Mouse (Mus musculus) bone marrow macrophage, adult 2 months (primary cell): ENCODE measurements around the gene Myl6b. TPM values are rescaled to one million over a fixed set of nuclear protein-coding genes. Genes with fewer than 3 reads are reported as not detected.

Source experiments
- H3K27ac ChIP-seq: 2 replicates; pipeline ENCODE4 v1.5.1; 2012; ENCODE audit warnings: low read depth, low read length; ENCODE audit not compliant: insufficient read depth
- H3K4me1 ChIP-seq: 2 replicates; pipeline ENCODE4 v1.6.1; 2012; ENCODE audit warnings: low read length; ENCODE audit not compliant: control insufficient read depth, insufficient read depth
- H3K4me3 ChIP-seq: 2 replicates; pipeline ENCODE4 v1.5.1; 2012; ENCODE audit warnings: mild to moderate bottlenecking, low read length, moderate library complexity; ENCODE audit not compliant: insufficient read depth
- CTCF ChIP-seq: IDR thresholded peaks from 2 replicates; pipeline ENCODE4 v1.5.1; 2012; ENCODE audit warnings: low read depth, mild to moderate bottlenecking, low read length, moderate library complexity
- POLR2A ChIP-seq: IDR thresholded peaks from 2 replicates; pipeline ENCODE4 v1.6.1; 2012; ENCODE audit warnings: mild to moderate bottlenecking, low read depth, low read length, borderline replicate concordance
- polyA plus RNA-seq: library from polyadenylated mRNA; stranded (reverse); fragments of >200 nt; gene quantifications from 2 replicates; pipeline ENCODE4 v1.2.4, GENCODE M21; 2012; ENCODE audit not compliant: missing spikeins, insufficient read depth, insufficient read length

Gene Myl6b
- polyA plus RNA-seq, 1 experiment, result 3.9 TPM

DNA sequence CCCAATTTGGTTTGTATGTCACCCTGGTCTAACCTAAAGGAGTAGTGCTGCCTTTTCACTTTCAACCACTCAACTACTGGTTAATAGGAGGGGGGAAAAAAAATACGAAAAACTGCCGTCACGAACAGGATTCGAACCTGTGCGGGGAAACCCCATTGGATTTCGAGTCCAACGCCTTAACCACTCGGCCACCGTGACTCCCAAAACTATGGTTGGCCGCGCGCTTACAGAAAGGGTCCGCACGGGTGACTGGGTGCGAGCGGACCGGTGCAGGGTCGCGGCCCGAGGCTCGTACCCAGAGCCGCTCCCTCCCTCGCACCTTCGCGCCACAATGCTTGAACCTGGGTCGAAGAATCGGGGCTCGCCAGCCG is 40.2 kb downstream of the Myl6b start:
- peak overlapping the region; percentile 74 for H3K27ac ChIP-seq
- peak overlapping the region; percentile 81 for H3K4me3 ChIP-seq
- peaks cover 10% of the 10 kb centered on the region for H3K4me1 ChIP-seq
- no peak for TF ChIP-seq POLR2A
- no peak for TF ChIP-seq CTCF

DNA sequence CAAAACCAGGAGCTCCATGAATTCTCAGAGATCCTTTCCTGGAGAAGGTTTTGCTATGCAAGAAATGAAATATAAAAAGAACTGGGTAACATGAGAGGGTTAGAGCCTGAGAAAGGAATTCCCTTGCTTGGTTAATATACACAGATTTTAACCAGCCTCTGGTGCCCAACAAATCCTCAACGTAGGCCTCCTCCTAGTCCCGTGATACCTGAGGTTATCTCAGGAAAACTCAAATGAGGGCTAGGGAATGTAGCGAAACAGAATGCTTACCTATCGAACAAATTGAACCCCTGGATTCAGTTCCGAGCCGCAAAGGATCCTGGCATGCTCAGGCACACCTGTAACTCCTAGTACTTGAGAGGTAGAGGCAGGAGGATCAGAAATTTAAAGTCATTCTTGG is 40.8 kb downstream of the Myl6b start:
- no peak overlapping the region for H3K4me3 ChIP-seq
- no peak for TF ChIP-seq POLR2A
- TF ChIP-seq CTCF, result no peak
- no peak overlapping the region for H3K27ac ChIP-seq
- peaks cover 10% of the 10 kb centered on the region for H3K4me1 ChIP-seq

DNA sequence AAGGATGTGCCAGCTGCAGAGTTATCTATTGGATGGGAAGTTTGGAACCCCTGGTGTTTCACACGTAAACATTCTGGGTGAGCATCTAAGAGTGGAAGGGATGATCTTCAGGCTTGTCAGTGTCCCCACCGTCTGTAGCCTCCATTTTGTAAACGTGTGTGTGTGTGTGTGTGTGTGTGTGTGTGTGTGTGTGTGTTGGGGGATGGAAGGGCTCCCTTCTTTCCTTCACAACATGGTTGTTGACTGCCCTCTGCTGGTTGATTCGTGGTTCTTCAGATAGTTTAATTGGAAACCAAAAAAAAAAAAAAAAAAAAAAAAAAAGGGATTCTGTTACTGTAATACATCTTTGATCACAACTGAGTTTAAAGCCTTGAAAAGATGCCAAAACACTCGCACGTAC is 43.2 kb downstream of the Myl6b start:
- H3K27ac ChIP-seq, result no peak overlapping the region
- TF ChIP-seq CTCF, result 0 out of 2 replicates have a peak, but pooled peaks have one; percentile 17
- no peak for TF ChIP-seq POLR2A
- H3K4me1 ChIP-seq, result peaks cover 6% of the 10 kb centered on the region
- H3K4me3 ChIP-seq, result no peak overlapping the region

- TF ChIP-seq POLR2A, result no peak
- TF ChIP-seq CTCF, result no peak
- no peak overlapping the region for H3K27ac ChIP-seq
- peaks cover 3% of the 10 kb centered on the region for H3K4me1 ChIP-seq
- no peak overlapping the region for H3K4me3 ChIP-seq
Observed at GRCm38 (mm10) chr10:128454471-128454870, 44.0 kb downstream of the Myl6b start.

GRCm38 (mm10) chr10:128451014-128451413 is 47.5 kb downstream of the Myl6b start:
- H3K27ac ChIP-seq, result no peak overlapping the region
- H3K4me3 ChIP-seq, result no peak overlapping the region
- TF ChIP-seq CTCF (no peak), POLR2A (no peak)
- H3K4me1 ChIP-seq, result peaks cover 20% of the 10 kb centered on the region

DNA sequence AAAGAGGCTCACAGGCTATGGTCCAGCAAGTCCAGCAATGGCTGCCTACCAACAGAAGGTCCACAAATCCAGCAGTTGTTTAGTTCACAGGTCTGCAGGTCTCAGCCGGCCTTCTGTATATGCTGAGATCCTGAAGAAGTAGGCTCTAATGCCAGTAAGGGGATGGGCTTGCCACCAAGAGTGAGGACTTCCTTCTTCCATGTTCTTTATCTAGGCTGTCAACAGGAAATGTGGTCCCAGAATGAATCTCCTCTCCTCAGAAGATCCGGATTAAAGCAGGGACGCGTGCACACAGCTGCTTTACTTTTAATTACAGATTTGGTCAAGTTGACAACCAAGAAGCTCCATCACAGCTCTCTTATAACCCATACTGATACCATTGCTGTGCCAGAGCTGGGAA is 53.1 kb downstream of the Myl6b start:
- no peak overlapping the region for H3K4me3 ChIP-seq
- peaks cover 23% of the 10 kb centered on the region for H3K4me1 ChIP-seq
- H3K27ac ChIP-seq, result peak overlapping the region; percentile 19
- TF ChIP-seq CTCF (no peak), POLR2A (no peak)

DNA sequence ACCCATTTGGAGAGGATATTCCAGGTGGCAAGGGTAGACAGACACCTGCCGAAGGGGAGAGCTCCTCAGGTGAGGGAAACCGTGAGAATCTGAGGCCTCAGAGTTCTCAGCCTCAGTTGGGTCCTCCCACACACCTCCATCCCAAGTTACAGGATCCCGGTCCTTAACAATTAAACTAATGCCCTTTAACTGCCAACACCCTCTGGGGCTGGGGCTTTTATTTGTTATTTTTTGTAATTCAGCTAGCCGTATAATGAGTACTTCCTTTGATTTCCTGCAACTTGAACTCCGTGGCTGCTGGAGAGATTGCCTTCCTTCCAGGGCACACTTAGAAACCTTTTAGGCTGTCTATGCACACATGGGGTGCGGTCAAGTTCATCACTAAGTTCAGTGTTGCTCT is 54.1 kb downstream of the Myl6b start:
- TF ChIP-seq POLR2A (no peak), CTCF (no peak)
- Histone ChIP-seq H3K4me1 (peaks cover 25% of the 10 kb centered on the region), H3K4me3 (no peak overlapping the region), H3K27ac (no peak overlapping the region)

Other genes starting within 250 kb of the Myl6b start
- gene Apon, start 244.6 kb downstream of the Myl6b start, polyA plus RNA-seq, result not detected in 2 replicates
- not detected in 2 replicates for gene Apof, start 230.0 kb downstream of the Myl6b start, polyA plus RNA-seq
- 89.6 and 94.6 TPM in 2 replicates for gene Stat2, start 228.1 kb downstream of the Myl6b start, polyA plus RNA-seq
- gene Il23a, start 199.9 kb downstream of the Myl6b start, polyA plus RNA-seq, result not detected in 2 replicates
- 14.3 and 15.2 TPM in 2 replicates for gene Pan2, start 195.3 kb downstream of the Myl6b start, polyA plus RNA-seq
- gene Cnpy2, start 176.2 kb downstream of the Myl6b start, polyA plus RNA-seq, result 78.6 and 82.6 TPM in 2 replicates
- 98.1 and 109 TPM in 2 replicates for gene Cs, start 161.0 kb downstream of the Myl6b start, polyA plus RNA-seq
- 40.6 and 46.1 TPM in 2 replicates for gene Coq10a, start 129.7 kb downstream of the Myl6b start, polyA plus RNA-seq
- gene Ankrd52, start 121.6 kb downstream of the Myl6b start, polyA plus RNA-seq, result 33.1 and 34.8 TPM in 2 replicates
- gene Slc39a5, start 97.5 kb downstream of the Myl6b start, polyA plus RNA-seq, result not detected in 2 replicates
- gene Nabp2, start 87.2 kb downstream of the Myl6b start, polyA plus RNA-seq, result 47.2 and 62.7 TPM in 2 replicates
- 42.6 and 47.6 TPM in 2 replicates for gene Rnf41, start 87.0 kb downstream of the Myl6b start, polyA plus RNA-seq
- 101 and 105 TPM in 2 replicates for gene Smarcc2, start 39.4 kb downstream of the Myl6b start, polyA plus RNA-seq
- 1,186 and 1,257 TPM in 2 replicates for gene Myl6, start 4.5 kb downstream of the Myl6b start, polyA plus RNA-seq
- gene Esyt1, start 27.2 kb upstream of the Myl6b start, polyA plus RNA-seq, result 179 and 197 TPM in 2 replicates
- gene Zc3h10, start 49.1 kb upstream of the Myl6b start, polyA plus RNA-seq, result 9.6 and 15.4 TPM in 2 replicates
- gene Rpl41, start 50.6 kb upstream of the Myl6b start, polyA plus RNA-seq, result 2,460 and 2,819 TPM in 2 replicates
- gene Pa2g4, start 67.3 kb upstream of the Myl6b start, polyA plus RNA-seq, result 70.1 and 76.0 TPM in 2 replicates
- 2.2 and 2.6 TPM in 2 replicates for gene Erbb3, start 91.0 kb upstream of the Myl6b start, polyA plus RNA-seq
- gene Rps26, start 128.1 kb upstream of the Myl6b start, polyA plus RNA-seq, result 886 and 996 TPM in 2 replicates
- not detected in 2 replicates for gene Ikzf4, start 147.3 kb upstream of the Myl6b start, polyA plus RNA-seq
- 6.3 and 7.2 TPM in 2 replicates for gene Suox, start 175.4 kb upstream of the Myl6b start, polyA plus RNA-seq
- gene Rab5b, start 197.6 kb upstream of the Myl6b start, polyA plus RNA-seq, result 123 and 131 TPM in 2 replicates
- 0.37 and 0.67 TPM in 2 replicates for gene Pmel, start 205.5 kb upstream of the Myl6b start, polyA plus RNA-seq
- 47.0 and 53.0 TPM in 2 replicates for gene Cdk2, start 206.3 kb upstream of the Myl6b start, polyA plus RNA-seq
- gene Dgka, start 246.2 kb upstream of the Myl6b start, polyA plus RNA-seq, result 26.1 and 29.6 TPM in 2 replicates
- 26.1 and 33.8 TPM in 2 replicates for gene Pym1, start 249.2 kb upstream of the Myl6b start, polyA plus RNA-seq